Comparison of ENCODE assay signal across 18 mouse cellular contexts in genomic region chr19:4196048-4196447, GRCm38 (mm10). TPM values are rescaled to one million over a fixed set of nuclear protein-coding genes. Genes with fewer than 3 reads are reported as not detected.
A peak's percentile ranks its signal among the peaks of the same experiment; 100 is the strongest.
DNase-seq lines count a peak whose midpoint lies in the region; ATAC-seq and TF ChIP-seq lines count a peak whose summit lies in the region.
"Had no signal": no experiment of that assay in that cellular context is flagged by ENCODE, and none has a peak within 500 bp of the region (broad histone marks: within the 10 kb centered on the region; RNA-seq: fewer than 3 reads in every experiment).

No protein-coding gene starts in this region.

- no peak overlapping the region for H3K4me2 ChIP-seq in forebrain, embryonic 13.5 days
- no peak overlapping the region for H3K4me2 ChIP-seq in forebrain, embryonic 16.5 days (ENCODE audit: low read length)
- no peak overlapping the region for H3K4me2 ChIP-seq in intestine, embryonic 15.5 days (replicated peaks)
- H3K4me2 ChIP-seq in intestine, postnatal 0 days (replicated peaks; ENCODE audit: low read depth) = no peak overlapping the region
- H3K4me2 ChIP-seq: heart, embryonic 12.5 days; lung, embryonic 14.5 days had no signal

- ATAC-seq in forebrain, embryonic 13.5 days = no peak
- no peak for ATAC-seq in forebrain, embryonic 16.5 days
- ATAC-seq in intestine, embryonic 15.5 days = no peak
- no peak for ATAC-seq in intestine, postnatal 0 days
- ATAC-seq: activated CD4-positive, CD25-positive, alpha-beta regulatory T cell, adult 4 months; inflammation-experienced regulatory T-cells, adult 6 months; Patski had no signal

- no peak for DNase-seq in spleen, adult 2 months (ENCODE audit: low read depth in 1 of 2, low spot score in 2 of 2)
- DNase-seq in spleen, postnatal 14 days (ENCODE audit: low spot score in 2 of 2) = no peak
- no peak for DNase-seq in retina, embryonic 14.5 days (ENCODE audit: low spot score)
- DNase-seq: kidney, postnatal 14 days; lung, postnatal 4 days had no signal

- no peaks in the 10 kb centered on the region for H3K27me3 ChIP-seq in forebrain, embryonic 13.5 days
- H3K27me3 ChIP-seq in forebrain, embryonic 16.5 days (replicated peaks; ENCODE audit: control insufficient read depth, insufficient read depth, low read length) = no peaks in the 10 kb centered on the region
- H3K27me3 ChIP-seq in intestine, embryonic 15.5 days (replicated peaks) = no peaks in the 10 kb centered on the region
- H3K27me3 ChIP-seq in intestine, postnatal 0 days (replicated peaks; ENCODE audit: control insufficient read depth, insufficient read depth, low read length) = no peaks in the 10 kb centered on the region
- H3K27me3 ChIP-seq in spleen, adult 2 months (ENCODE audit: control insufficient read depth, insufficient read depth, low read length) = no peaks in the 10 kb centered on the region
- H3K27me3 ChIP-seq: heart, embryonic 12.5 days; Patski had no signal

- H3K36me3 ChIP-seq in forebrain, embryonic 13.5 days (ENCODE audit: poor library complexity, severe bottlenecking) = peaks cover 71% of the 10 kb centered on the region
- peaks cover 18% of the 10 kb centered on the region for H3K36me3 ChIP-seq in forebrain, embryonic 16.5 days (ENCODE audit: control insufficient read depth, insufficient read depth)
- H3K36me3 ChIP-seq in intestine, embryonic 15.5 days = peaks cover 32% of the 10 kb centered on the region
- peaks cover 46% of the 10 kb centered on the region for H3K36me3 ChIP-seq in intestine, postnatal 0 days (ENCODE audit: control insufficient read depth, insufficient read depth)
- peaks cover 40% of the 10 kb centered on the region for H3K36me3 ChIP-seq in spleen, adult 2 months (ENCODE audit: control insufficient read depth, insufficient read depth, low read length)

- 73% methylated on average over 2 of the region's 2 CpGs for WGBS in forebrain, embryonic 13.5 days
- 79% methylated on average over 2 of the region's 2 CpGs for whole genome bisulfite sequencing in forebrain, embryonic 16.5 days
- WGBS in intestine, embryonic 15.5 days = 49% methylated on average over 2 of the region's 2 CpGs
- 42% methylated on average over 2 of the region's 2 CpGs for WGBS in intestine, postnatal 0 days
- 49% methylated on average over 2 of the region's 2 CpGs for WGBS in spleen, adult 2 months

- TF ChIP-seq POLR2A in spleen, adult 2 months (IDR thresholded peaks at IDR 0.05; ENCODE audit: low read depth, low read length) = no peak

- no peaks in the 10 kb centered on the region for H3K9me3 ChIP-seq in forebrain, embryonic 13.5 days (replicated peaks)
- H3K9me3 ChIP-seq in forebrain, embryonic 16.5 days (ENCODE audit: control insufficient read depth, low read length) = no peaks in the 10 kb centered on the region
- H3K9me3 ChIP-seq in intestine, embryonic 15.5 days = no peaks in the 10 kb centered on the region
- no peaks in the 10 kb centered on the region for H3K9me3 ChIP-seq in intestine, postnatal 0 days (ENCODE audit: control insufficient read depth)
- H3K9me3 ChIP-seq: heart, embryonic 12.5 days; hindbrain, embryonic 10.5 days; midbrain, embryonic 10.5 days had no signal

- peak overlapping the region; percentile 32 for H3K27ac ChIP-seq in forebrain, embryonic 13.5 days
- H3K27ac ChIP-seq in forebrain, embryonic 16.5 days (ENCODE audit: low read length) = no peak overlapping the region
- H3K27ac ChIP-seq in intestine, embryonic 15.5 days = peak overlapping the region; percentile 18; the same call in 1 of the 2 replicates
- H3K27ac ChIP-seq in intestine, postnatal 0 days (ENCODE audit: low read depth, low read length) = no peak overlapping the region
- peak overlapping the region; percentile 11; the same call in 1 of the 2 replicates for H3K27ac ChIP-seq in spleen, adult 2 months (ENCODE audit: insufficient read depth, low read length)
- H3K27ac ChIP-seq: hindbrain, embryonic 10.5 days; midbrain, embryonic 10.5 days had no signal

- TF ChIP-seq CTCF in intestine, postnatal 0 days (IDR thresholded peaks at IDR 0.05; ENCODE audit: low read depth) = no peak
- TF ChIP-seq CTCF in spleen, adult 2 months (IDR thresholded peaks at IDR 0.05; ENCODE audit: extremely low read depth, insufficient read depth, insufficient read length, insufficient replicate concordance) = no peak

- peaks cover 45% of the 10 kb centered on the region for H3K4me1 ChIP-seq in forebrain, embryonic 13.5 days
- peaks cover 40% of the 10 kb centered on the region for H3K4me1 ChIP-seq in forebrain, embryonic 16.5 days (replicated peaks; ENCODE audit: control insufficient read depth, insufficient read depth, low read length)
- H3K4me1 ChIP-seq in intestine, embryonic 15.5 days (replicated peaks) = peaks cover 52% of the 10 kb centered on the region
- H3K4me1 ChIP-seq in intestine, postnatal 0 days (replicated peaks; ENCODE audit: control insufficient read depth, insufficient read depth, low read length) = peaks cover 14% of the 10 kb centered on the region
- H3K4me1 ChIP-seq in spleen, adult 2 months (ENCODE audit: control insufficient read depth, insufficient read depth, insufficient read length) = peaks cover 23% of the 10 kb centered on the region; the same call in 1 of the 2 replicates

- no peak overlapping the region for H3K9ac ChIP-seq in forebrain, embryonic 13.5 days
- no peak overlapping the region for H3K9ac ChIP-seq in forebrain, embryonic 16.5 days (replicated peaks; ENCODE audit: low read depth, low read length)
- H3K9ac ChIP-seq in intestine, embryonic 15.5 days = no peak overlapping the region
- H3K9ac ChIP-seq in intestine, postnatal 0 days (ENCODE audit: low read depth, low read length) = no peak overlapping the region
- H3K9ac ChIP-seq: lung, embryonic 14.5 days had no signal

- no peak overlapping the region for H3K4me3 ChIP-seq in forebrain, embryonic 13.5 days
- H3K4me3 ChIP-seq in forebrain, embryonic 16.5 days (replicated peaks; ENCODE audit: low read length) = no peak overlapping the region
- H3K4me3 ChIP-seq in intestine, embryonic 15.5 days (replicated peaks) = no peak overlapping the region
- H3K4me3 ChIP-seq in intestine, postnatal 0 days (ENCODE audit: low read depth, low read length) = no peak overlapping the region
- H3K4me3 ChIP-seq in spleen, adult 2 months (ENCODE audit: extremely low read depth, insufficient read depth, insufficient read length) = no peak overlapping the region
- H3K4me3 ChIP-seq: heart, embryonic 12.5 days; hindbrain, embryonic 10.5 days; midbrain, embryonic 10.5 days had no signal

RNA-seq across cellular contexts. Expression of gene Ppp1ca, which starts 4.2 kb away (rescaled TPM):
- 664 and 700 TPM in 2 replicates for polyA plus RNA-seq in forebrain, embryonic 13.5 days (2015; fragmentation: Nextera tagmentation; extraction: Ambion mirVana)
- 551 and 574 TPM in 2 replicates for polyA plus RNA-seq in forebrain, embryonic 16.5 days (2015; fragmentation: Nextera tagmentation; extraction: Ambion mirVana)
- 757 and 779 TPM in 2 replicates for polyA plus RNA-seq in intestine, embryonic 15.5 days (2015; fragmentation: Nextera tagmentation; extraction: Ambion mirVana)
- polyA plus RNA-seq in intestine, postnatal 0 days (2015; fragmentation: Nextera tagmentation; extraction: Ambion mirVana) = 370 and 382 TPM in 2 replicates
- 464 and 481 TPM in 2 replicates for polyA plus RNA-seq in spleen, adult 2 months (2012; rRNA removed)

RNA-seq across cellular contexts. Expression of gene Tbc1d10c, which starts 5.0 kb away (rescaled TPM):
- 0.77 and 0.82 TPM in 2 replicates for polyA plus RNA-seq in forebrain, embryonic 13.5 days (2015; fragmentation: Nextera tagmentation; extraction: Ambion mirVana)
- polyA plus RNA-seq in forebrain, embryonic 16.5 days (2015; fragmentation: Nextera tagmentation; extraction: Ambion mirVana) = 0.29 and 0.42 TPM in 2 replicates
- polyA plus RNA-seq in intestine, embryonic 15.5 days (2015; fragmentation: Nextera tagmentation; extraction: Ambion mirVana) = 3.5 TPM in 2 replicates
- polyA plus RNA-seq in intestine, postnatal 0 days (2015; fragmentation: Nextera tagmentation; extraction: Ambion mirVana) = 2.0 and 2.3 TPM in 2 replicates
- polyA plus RNA-seq in spleen, adult 2 months (2012; rRNA removed) = 266 and 328 TPM in 2 replicates

RNA-seq across cellular contexts. Expression of gene Rad9a, which starts 5.4 kb away (rescaled TPM):
- 28.9 and 34.7 TPM in 2 replicates for polyA plus RNA-seq in forebrain, embryonic 13.5 days (2015; fragmentation: Nextera tagmentation; extraction: Ambion mirVana)
- polyA plus RNA-seq in forebrain, embryonic 16.5 days (2015; fragmentation: Nextera tagmentation; extraction: Ambion mirVana) = 22.6 and 26.1 TPM in 2 replicates
- polyA plus RNA-seq in intestine, embryonic 15.5 days (2015; fragmentation: Nextera tagmentation; extraction: Ambion mirVana) = 29.3 and 30.5 TPM in 2 replicates
- 12.3 and 13.5 TPM in 2 replicates for polyA plus RNA-seq in intestine, postnatal 0 days (2015; fragmentation: Nextera tagmentation; extraction: Ambion mirVana)
- polyA plus RNA-seq in spleen, adult 2 months (2012; rRNA removed) = 53.1 and 62.9 TPM in 2 replicates

RNA-seq across cellular contexts. Expression of gene Clcf1, which starts 18.0 kb away (rescaled TPM):
- polyA plus RNA-seq in forebrain, embryonic 13.5 days (2015; fragmentation: Nextera tagmentation; extraction: Ambion mirVana) = 0.63 and 0.76 TPM in 2 replicates
- 0.40 and 0.49 TPM in 2 replicates for polyA plus RNA-seq in forebrain, embryonic 16.5 days (2015; fragmentation: Nextera tagmentation; extraction: Ambion mirVana)
- 5.7 and 5.9 TPM in 2 replicates for polyA plus RNA-seq in intestine, embryonic 15.5 days (2015; fragmentation: Nextera tagmentation; extraction: Ambion mirVana)
- 2.4 and 2.5 TPM in 2 replicates for polyA plus RNA-seq in intestine, postnatal 0 days (2015; fragmentation: Nextera tagmentation; extraction: Ambion mirVana)
- 128 and 163 TPM in 2 replicates for polyA plus RNA-seq in spleen, adult 2 months (2012; rRNA removed)

RNA-seq across cellular contexts. Expression of gene AC109138.7, which starts 18.1 kb away (rescaled TPM):
- not detected in 2 replicates for polyA plus RNA-seq in forebrain, embryonic 13.5 days (2015; fragmentation: Nextera tagmentation; extraction: Ambion mirVana)
- not detected in 2 replicates for polyA plus RNA-seq in forebrain, embryonic 16.5 days (2015; fragmentation: Nextera tagmentation; extraction: Ambion mirVana)
- not detected in 2 replicates for polyA plus RNA-seq in intestine, embryonic 15.5 days (2015; fragmentation: Nextera tagmentation; extraction: Ambion mirVana)
- not detected in 2 replicates for polyA plus RNA-seq in intestine, postnatal 0 days (2015; fragmentation: Nextera tagmentation; extraction: Ambion mirVana)
- polyA plus RNA-seq in spleen, adult 2 months (2012; rRNA removed) = not detected in 2 replicates
- polyA plus RNA-seq: activated CD4-positive, CD25-positive, alpha-beta regulatory T cell, adult 4 months; frontal cortex, adult 2 months; heart, embryonic 12.5 days; hindbrain, embryonic 10.5 days; inflammation-experienced regulatory T-cells, adult 6 months; lung, embryonic 14.5 days; midbrain, embryonic 10.5 days; neural tube, embryonic 14.5 days had no signal

Comparison
In these comparisons a context has a peak if more than half of its experiments do, and no peak if none do; other contexts are left out.
1. H3K27ac ChIP-seq: peak in forebrain, embryonic 13.5 days (single experiment), intestine, embryonic 15.5 days (single experiment) and spleen, adult 2 months (single experiment); none in forebrain, embryonic 16.5 days (single experiment) and intestine, postnatal 0 days (single experiment).
2. RNA of gene Tbc1d10c, which starts 5.0 kb away (polyA plus RNA-seq): 266 to 328 TPM in spleen, adult 2 months; 3.5 TPM in intestine, embryonic 15.5 days, 2.0 to 2.3 TPM in intestine, postnatal 0 days, 0.77 to 0.82 TPM in forebrain, embryonic 13.5 days and 0.29 to 0.42 TPM in forebrain, embryonic 16.5 days; every median in the first group is over 10 times any median in the second.